Comparison of ENCODE assay signal across 26 mouse cellular contexts in genomic region chr9:53371339-53371738, GRCm38 (mm10). TPM values are rescaled to one million over a fixed set of nuclear protein-coding genes. Genes with fewer than 3 reads are reported as not detected.
"Had no signal": no experiment of that assay in that cellular context is flagged by ENCODE, and none has a peak within 500 bp of the region (broad histone marks: within the 10 kb centered on the region; RNA-seq: fewer than 3 reads in every experiment).

No protein-coding gene starts in this region.

- H3K27ac ChIP-seq: gastrocnemius, adult 2 months; heart, embryonic 10.5 days; hindbrain, embryonic 10.5 days; hindbrain, embryonic 12.5 days; hindbrain, embryonic 14.5 days; kidney, embryonic 15.5 days; kidney, postnatal 0 days; limb, embryonic 13.5 days; limb, embryonic 15.5 days had no signal

- H3K36me3 ChIP-seq: heart, embryonic 10.5 days; heart, embryonic 12.5 days; hindbrain, embryonic 10.5 days; hindbrain, embryonic 12.5 days; limb, embryonic 13.5 days; limb, embryonic 15.5 days had no signal

- DNase-seq: gastrocnemius, adult 2 months; gastrocnemius, postnatal 10 days; gastrocnemius, postnatal 25 days; heart, postnatal 10 days; heart, postnatal 4 days; kidney, adult 11 months; kidney, adult 2 months; kidney, adult 9 months; kidney, postnatal 14 days; kidney, postnatal 36 days; layer of hippocampus, adult 9-11 months; layer of hippocampus, postnatal 36 days; left cerebral cortex, postnatal 4 days had no signal

- H3K4me3 ChIP-seq: gastrocnemius, adult 2 months; heart, embryonic 10.5 days; heart, embryonic 12.5 days; hindbrain, embryonic 10.5 days; hindbrain, embryonic 12.5 days; kidney, embryonic 15.5 days; limb, embryonic 13.5 days; limb, embryonic 15.5 days had no signal

- H3K4me2 ChIP-seq: heart, embryonic 12.5 days; hindbrain, embryonic 12.5 days; hindbrain, embryonic 14.5 days; kidney, embryonic 15.5 days; limb, embryonic 13.5 days; limb, embryonic 15.5 days had no signal

- H3K9me3 ChIP-seq: heart, embryonic 10.5 days; heart, embryonic 12.5 days; hindbrain, embryonic 10.5 days; hindbrain, embryonic 12.5 days; kidney, embryonic 15.5 days; limb, embryonic 13.5 days; limb, embryonic 15.5 days had no signal

- H3K9ac ChIP-seq: heart, embryonic 12.5 days; hindbrain, embryonic 12.5 days; hindbrain, embryonic 14.5 days; kidney, embryonic 15.5 days; limb, embryonic 13.5 days; limb, embryonic 15.5 days had no signal

- ATAC-seq: forebrain, embryonic 16.5 days; hindbrain, embryonic 16.5 days; inflammation-experienced regulatory T-cells, adult 6 months had no signal

- H3K4me1 ChIP-seq: heart, embryonic 10.5 days; heart, embryonic 12.5 days; hindbrain, embryonic 10.5 days; hindbrain, embryonic 12.5 days; kidney, embryonic 15.5 days; limb, embryonic 13.5 days; limb, embryonic 15.5 days had no signal

- H3K27me3 ChIP-seq: heart, embryonic 12.5 days; hindbrain, embryonic 12.5 days; kidney, embryonic 15.5 days; limb, embryonic 13.5 days; limb, embryonic 15.5 days had no signal

RNA-seq across cellular contexts. Expression of gene 4930550C14Rik, which starts 30.8 kb away (rescaled TPM):
- total RNA-seq: gastrocnemius, postnatal 25 days; granulocyte monocyte progenitor cell, adult 5-6 weeks; left cerebral cortex, postnatal 4 days had no signal
- polyA plus RNA-seq: hindbrain, embryonic 14.5 days had no signal
